Mouse (Mus musculus) adipocyte (in vitro differentiated cells): ENCODE measurements around the gene Gm20683.

Source experiments
- DNase-seq: peaks from one replicate; pipeline ENCODE4 v3.0.0-alpha.2; 2016; ENCODE audit warnings: low spot score

Gm20683 gene

GRCm38 (mm10) chr17:25841117-25841880 is at the start of gene Gm20683:
Gm20683 (minus strand) TSS chr17:25841763.
- no peak for DNase-seq

- no peak for DNase-seq
Observed at GRCm38 (mm10) chr17:25888837-25889236, 47.3 kb upstream of the Gm20683 start.

DNA sequence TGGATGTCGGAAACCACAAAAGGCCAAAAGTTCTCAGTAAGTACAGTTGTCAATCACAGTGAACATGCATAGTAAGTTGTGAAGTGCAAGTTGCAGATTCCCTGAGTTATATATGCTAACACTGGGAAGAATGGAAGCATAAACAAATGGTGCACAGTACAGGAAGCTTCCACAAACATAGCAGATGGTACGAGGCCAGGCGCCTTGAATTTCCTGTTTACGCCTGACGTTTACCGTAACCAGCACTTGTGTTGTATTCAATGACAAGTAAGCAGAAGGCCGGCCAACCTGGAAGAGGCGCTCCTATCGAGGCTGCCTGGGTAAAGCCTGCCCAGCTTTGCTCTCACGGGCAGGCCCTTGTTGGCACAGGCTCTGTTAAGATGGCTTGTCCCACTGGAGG is 45.9 kb upstream of the Gm20683 start:
- no peak for DNase-seq

DNA sequence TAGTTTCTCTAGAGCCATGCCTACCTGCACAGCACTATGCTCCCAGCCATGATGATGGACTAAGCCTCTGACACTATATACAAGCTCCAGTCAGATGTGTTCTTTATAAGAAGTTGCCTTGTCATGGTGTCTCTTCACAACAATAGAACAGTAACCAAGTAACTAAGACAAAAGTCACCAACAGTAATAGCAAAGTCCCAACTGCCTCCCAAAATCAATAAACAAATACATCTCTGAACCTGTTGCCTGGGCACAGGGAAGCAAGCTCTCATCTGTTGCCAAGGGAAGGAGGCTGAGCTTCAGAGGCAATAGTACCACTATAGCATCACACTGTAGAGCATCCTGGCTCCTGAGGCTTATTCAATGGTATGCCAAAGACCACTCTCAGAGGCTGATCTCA is 45.2 kb upstream of the Gm20683 start:
- DNase-seq, result no peak

GRCm38 (mm10) chr17:25885636-25886035 is 44.1 kb upstream of the Gm20683 start:
- no peak for DNase-seq

DNA sequence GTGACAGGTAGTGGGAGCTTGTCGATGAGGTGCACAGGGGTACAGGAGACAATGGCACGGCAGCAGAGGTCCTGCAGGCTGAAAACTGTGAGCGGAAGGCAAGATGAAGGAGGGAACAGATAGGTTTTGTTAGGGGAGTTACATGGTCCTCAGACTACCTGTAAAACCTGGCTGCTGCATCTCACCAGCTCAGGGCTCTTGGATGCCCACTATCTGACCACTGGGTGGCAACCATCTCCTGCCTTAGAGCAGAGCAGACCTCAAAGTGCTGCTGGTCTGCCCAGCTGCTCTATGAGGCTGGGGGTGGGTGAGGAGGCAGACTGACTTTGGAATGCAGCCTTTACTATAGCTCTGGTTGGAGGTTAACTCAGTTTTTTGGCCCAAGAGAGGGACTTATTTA is 42.3 kb upstream of the Gm20683 start:
- DNase-seq, result no peak

- no peak for DNase-seq
Observed at GRCm38 (mm10) chr17:25883268-25883667, 41.7 kb upstream of the Gm20683 start.

DNA sequence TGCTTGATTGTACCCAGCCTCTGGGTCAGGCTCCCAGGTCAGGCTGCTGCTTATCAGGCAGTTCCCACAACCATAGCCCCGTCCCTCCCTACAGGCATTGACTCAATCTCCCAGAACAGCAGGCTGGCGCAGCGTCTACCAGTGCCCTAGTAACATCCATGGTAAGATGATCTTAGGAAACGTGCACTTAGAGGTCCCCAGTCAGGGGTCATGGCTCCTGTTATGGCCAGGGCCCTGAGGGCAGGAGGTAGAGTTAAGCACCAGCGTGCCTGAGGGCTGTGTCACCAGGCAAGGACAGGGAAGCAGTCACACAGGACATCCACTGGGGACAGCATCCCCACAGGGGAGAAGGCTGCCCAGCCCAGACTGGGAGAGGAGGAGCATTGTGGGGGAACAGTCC is 40.7 kb upstream of the Gm20683 start:
- DNase-seq, result no peak

DNA sequence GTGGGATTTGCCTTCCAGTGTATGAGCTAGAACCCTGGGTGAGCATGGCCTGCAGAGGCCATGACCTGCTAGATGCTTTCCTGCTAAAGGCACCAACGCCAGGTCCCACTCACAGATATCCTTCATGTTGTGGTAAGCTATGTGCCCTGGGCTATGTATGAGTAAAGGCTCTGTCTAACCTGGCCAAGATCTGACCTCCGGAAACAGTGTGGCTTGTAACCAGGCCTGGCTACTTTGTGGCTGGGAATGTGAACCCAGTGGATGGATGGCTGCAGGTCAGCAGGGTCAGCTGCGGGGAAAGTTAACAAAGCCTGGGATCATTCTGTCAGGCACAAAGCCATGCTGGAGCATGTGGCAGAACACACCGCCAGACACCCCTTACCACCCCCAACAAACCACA is 40.1 kb upstream of the Gm20683 start:
- no peak for DNase-seq

DNA sequence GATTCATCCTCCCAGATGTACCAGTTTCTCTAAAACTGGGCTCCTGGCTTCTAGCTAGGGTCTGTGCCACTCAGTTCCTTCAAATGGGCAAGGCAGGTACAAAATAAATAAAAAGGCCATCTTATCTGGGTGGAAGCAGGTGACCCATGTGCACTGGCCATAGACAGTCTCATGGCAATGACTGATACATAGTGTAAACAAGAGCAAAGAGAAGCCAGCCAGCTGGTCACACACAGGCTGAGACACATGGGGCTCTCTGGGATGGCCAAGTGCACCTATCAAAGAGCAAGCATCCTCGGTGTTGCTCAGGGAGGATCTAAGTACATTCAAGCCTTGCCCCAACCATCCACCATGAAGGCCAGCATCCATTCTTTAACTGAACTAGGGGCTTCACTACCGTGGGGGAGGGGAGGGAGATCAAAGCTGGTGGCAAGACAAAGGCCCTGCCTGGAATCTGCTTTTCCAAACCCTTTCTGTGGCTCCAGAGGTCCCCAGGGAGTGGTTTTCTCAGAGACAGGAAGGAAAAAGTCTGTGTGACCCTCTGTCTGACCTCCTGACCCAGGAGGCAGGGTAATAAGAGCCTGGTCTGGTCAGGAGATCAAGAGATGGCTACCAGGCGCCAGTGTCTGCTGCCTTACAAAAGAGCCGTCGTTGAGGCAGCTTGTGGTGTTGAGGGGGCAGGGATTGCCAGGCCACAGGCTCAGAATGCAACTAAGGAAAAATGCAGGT is 39.5 kb upstream of the Gm20683 start:
- DNase-seq, result no peak

- DNase-seq, result peak; percentile 51
Observed at GRCm38 (mm10) chr17:25880196-25880910, 38.8 kb upstream of the Gm20683 start, which contains the start of gene Wfikkn1. Wfikkn1 (minus strand) TSS chr17:25880858.

- no peak for DNase-seq
Observed at GRCm38 (mm10) chr17:25879750-25880149, 38.2 kb upstream of the Gm20683 start.

DNA sequence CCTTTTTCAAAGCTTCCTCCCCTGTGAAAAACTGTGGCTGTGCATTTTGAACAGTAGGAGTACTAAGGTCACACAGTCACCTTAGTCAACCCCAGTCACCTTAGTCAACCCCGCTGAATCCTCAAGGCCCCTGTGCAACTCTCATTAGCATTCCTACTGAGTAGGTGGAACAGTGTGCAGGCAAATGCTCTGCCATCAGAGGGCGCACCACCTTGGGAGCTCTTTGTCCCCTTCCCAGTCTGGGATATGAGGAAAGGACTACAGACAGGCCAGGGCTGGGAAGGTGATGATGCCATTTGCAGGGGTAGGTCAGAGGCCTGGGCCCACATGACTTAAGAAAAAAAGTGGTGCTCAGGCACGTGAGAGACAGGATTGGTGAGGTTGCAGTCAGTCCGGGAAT is 37.7 kb upstream of the Gm20683 start:
- DNase-seq, result peak; percentile 52

DNA sequence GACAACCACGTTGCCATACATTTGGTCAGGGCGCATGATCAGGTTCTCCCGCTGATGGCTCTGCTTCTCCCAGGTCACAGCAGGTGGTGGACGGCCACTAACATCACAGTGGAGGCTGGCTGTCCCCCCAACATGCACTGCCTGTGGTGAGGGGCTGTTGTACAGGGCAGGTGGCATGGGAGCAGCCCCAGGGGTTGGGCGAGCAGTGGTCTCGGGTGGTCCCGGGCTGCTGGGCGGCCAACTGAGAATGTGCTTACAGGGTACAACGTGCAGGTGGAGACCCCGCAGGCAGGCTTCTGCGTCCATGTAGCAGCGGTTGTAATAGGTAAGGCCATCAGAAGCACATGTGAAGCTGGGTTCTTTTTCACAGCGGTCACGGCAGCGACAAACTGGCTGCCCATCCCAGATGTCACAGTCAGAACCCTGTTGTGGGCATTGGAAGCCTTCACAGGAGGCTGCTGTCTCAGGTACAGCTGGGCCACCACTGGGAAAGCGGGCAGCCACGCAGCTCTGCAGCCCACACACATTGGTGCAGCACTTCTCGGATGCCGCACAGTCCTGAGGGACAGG is 37.1 kb upstream of the Gm20683 start:
- DNase-seq, result no peak

- DNase-seq, result no peak
Observed at GRCm38 (mm10) chr17:25877741-25878610, 36.4 kb upstream of the Gm20683 start.

- DNase-seq, result no peak
Observed at GRCm38 (mm10) chr17:25877025-25877424, 35.5 kb upstream of the Gm20683 start.

- no peak for DNase-seq
Observed at GRCm38 (mm10) chr17:25876347-25876915, 34.9 kb upstream of the Gm20683 start.

DNA sequence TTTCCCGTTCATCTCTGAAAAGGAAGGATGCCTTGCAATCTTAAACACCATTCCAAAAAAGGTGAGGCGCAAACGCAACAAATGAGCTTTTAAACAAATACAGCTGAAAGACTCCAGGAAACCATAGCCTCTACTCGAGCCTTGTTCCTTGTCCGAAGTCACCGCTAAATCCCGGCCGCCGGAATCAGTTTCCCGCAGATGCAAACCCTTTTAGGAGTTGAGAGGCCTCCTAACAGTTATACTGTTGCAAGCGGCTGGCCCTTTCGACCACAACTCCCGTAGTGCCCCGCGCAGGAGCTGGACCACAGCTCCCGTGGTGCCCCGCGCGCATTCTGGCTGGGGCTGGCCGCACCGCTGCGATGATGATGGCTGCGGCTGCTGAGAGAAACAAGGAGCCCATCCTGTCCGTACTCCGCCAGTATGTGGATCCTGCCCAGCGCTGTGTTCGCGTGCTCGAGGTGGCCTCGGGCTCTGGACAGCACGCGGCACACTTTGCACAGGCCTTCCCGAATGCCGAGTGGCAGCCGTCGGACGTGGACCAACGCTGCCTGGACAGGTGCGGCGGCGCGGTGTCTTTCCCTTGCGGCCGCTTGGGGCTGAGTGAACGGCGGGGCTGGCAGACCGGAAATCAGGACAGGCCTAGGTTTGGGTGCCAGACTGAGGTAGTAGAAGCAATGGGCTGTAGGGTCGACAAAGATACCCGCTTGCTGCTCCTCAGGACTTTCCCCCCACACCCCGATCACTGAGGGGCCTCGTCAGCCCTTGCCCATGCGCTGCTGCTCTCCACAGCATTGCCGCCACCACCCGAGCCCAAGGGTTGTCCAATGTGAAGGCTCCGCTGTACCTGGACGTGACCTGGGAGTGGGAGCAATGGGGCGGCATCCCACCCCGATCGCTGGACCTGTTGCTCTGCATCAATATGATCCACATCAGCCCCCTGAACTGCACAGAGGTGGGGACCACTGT is 33.9 kb upstream of the Gm20683 start:
- peak; percentile 90 for DNase-seq

DNA sequence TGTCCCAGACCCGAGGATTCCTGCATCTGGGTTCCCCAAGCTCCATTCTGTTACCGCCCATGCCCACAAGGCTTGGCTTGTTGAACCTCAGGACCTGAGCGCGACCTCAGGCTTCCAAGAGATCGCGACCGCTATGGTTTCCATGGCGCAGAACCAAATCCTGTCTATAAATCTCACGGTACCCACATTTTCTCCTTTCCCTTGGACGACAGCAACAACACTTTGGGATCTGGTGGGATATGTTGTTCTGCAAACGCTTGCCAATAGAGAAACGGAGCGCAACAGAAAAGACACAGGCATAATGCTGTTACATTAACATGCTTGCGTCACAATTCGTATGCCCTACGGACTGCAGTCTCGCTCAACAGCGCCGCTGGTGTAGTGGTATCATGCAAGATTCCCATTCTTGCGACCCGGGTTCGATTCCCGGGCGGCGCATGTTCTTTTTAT is 33.2 kb upstream of the Gm20683 start, which contains the start of gene Mettl26:
Gene Mettl26 (plus strand): TSS at position 354 of the 450 bp plus-strand sequence.
- peak; percentile 93 for DNase-seq
